In the genomic region with DNA sequence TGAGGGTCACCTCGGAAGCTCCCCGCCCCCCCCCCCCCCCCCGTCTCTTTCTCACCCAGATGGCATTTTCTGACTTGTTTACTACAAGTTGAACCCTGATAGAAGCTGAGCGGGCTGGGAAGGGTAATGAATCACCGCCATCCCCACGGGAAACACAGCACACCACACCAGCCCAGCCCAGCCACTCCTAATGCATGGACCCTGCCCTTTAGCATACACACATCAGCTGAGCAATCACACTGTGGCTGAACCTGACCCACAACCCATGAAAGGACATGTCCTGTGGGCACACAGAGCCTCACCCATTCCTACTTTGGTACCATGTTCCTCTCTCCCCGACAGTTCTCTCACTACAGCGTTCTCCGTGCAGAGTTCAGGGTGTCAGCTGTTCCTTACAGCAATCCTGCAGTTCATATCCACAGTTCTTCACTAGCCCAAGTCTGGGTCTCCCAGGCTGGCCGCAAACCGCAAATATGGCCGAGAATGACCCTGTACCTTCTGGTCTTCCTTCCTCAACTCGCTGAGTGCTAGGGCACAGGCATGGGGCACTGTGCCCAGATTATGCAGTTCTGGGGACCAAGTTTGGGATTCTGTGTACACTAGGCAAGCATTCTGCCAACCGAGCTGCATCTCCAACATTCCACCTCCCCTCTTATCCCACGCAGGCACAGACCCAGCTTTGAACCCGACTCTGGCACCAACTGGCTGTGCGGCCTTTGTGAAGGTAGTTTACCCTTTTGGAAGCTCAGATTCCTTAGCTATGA, we compare ENCODE assay signal across 11 mouse cellular contexts.
DNase-seq lines count a peak whose midpoint lies in the region; ATAC-seq and TF ChIP-seq lines count a peak whose summit lies in the region.
"Had no signal": no experiment of that assay in that cellular context is flagged by ENCODE, and none has a peak within 500 bp of the region (broad histone marks: within the 10 kb centered on the region; RNA-seq: fewer than 3 reads in every experiment).

No protein-coding gene starts in this region.

- 72% methylated on average over 16 of the region's 17 CpGs for WGBS in heart, embryonic 15.5 days
- WGBS in intestine, postnatal 0 days, result 56% methylated on average over 14 of the region's 17 CpGs

- intact Hi-C loops in heart, postnatal 10 days (cut with DNase I), result no loop called here

- 0 out of 2 replicates have a peak overlapping the region, but pooled peaks have one; percentile 2 for H3K27ac ChIP-seq in heart, embryonic 15.5 days
- H3K27ac ChIP-seq in intestine, postnatal 0 days (ENCODE audit: low read depth, low read length), result peak overlapping the region; percentile 76
- H3K27ac ChIP-seq: limb, embryonic 12.5 days had no signal

- peaks cover 39% of the 10 kb centered on the region for H3K4me1 ChIP-seq in heart, embryonic 15.5 days (replicated peaks)
- peaks cover 37% of the 10 kb centered on the region for H3K4me1 ChIP-seq in intestine, postnatal 0 days (replicated peaks; ENCODE audit: control insufficient read depth, insufficient read depth, low read length)

- no peak for ATAC-seq in heart, embryonic 15.5 days (replicated peaks; ENCODE audit: insufficient number of reproducible peaks, insufficient read depth, low FRiP score, low read depth)
- ATAC-seq in intestine, postnatal 0 days, result peak; percentile 68
- no peak for ATAC-seq in frontal cortex, adult (ENCODE audit: low TSS enrichment)

- DNase-seq in heart, postnatal 10 days, result no peak
- DNase-seq in 3134 (ENCODE audit: extremely low read depth, insufficient read length, low spot score), result peak; percentile 54
- peak; percentile 78 for DNase-seq in NIH3T3 (ENCODE audit: low read depth)
- DNase-seq in adrenal gland, adult 8-10 months, result no peak
- no peak for DNase-seq in ovary, postnatal 10 days (ENCODE audit: low spot score)
- DNase-seq: thymus, postnatal 14 days had no signal

- no peaks in the 10 kb centered on the region for H3K36me3 ChIP-seq in heart, embryonic 15.5 days
- no peaks in the 10 kb centered on the region for H3K36me3 ChIP-seq in intestine, postnatal 0 days (ENCODE audit: control insufficient read depth, insufficient read depth)
- H3K36me3 ChIP-seq: limb, embryonic 12.5 days had no signal

- TF ChIP-seq CTCF in intestine, postnatal 0 days (IDR thresholded peaks at IDR 0.05; ENCODE audit: low read depth), result no peak

- no peak overlapping the region for H3K4me2 ChIP-seq in heart, embryonic 15.5 days
- H3K4me2 ChIP-seq in intestine, postnatal 0 days (replicated peaks; ENCODE audit: low read depth), result peak overlapping the region; percentile 27; the same call in 1 of the 2 replicates
- H3K4me2 ChIP-seq: limb, embryonic 12.5 days; lung, embryonic 14.5 days had no signal

- H3K9ac ChIP-seq in heart, embryonic 15.5 days, result no peak overlapping the region
- peak overlapping the region; percentile 37; the same call in 1 of the 2 replicates for H3K9ac ChIP-seq in intestine, postnatal 0 days (ENCODE audit: low read depth, low read length)
- H3K9ac ChIP-seq: limb, embryonic 12.5 days; lung, embryonic 14.5 days had no signal

- no peak overlapping the region for H3K4me3 ChIP-seq in heart, embryonic 15.5 days
- H3K4me3 ChIP-seq in intestine, postnatal 0 days (ENCODE audit: low read depth, low read length), result no peak overlapping the region
- H3K4me3 ChIP-seq: limb, embryonic 12.5 days had no signal

- H3K27me3 ChIP-seq in heart, embryonic 15.5 days, result peaks cover 7% of the 10 kb centered on the region; the same call in 1 of the 2 replicates
- no peaks in the 10 kb centered on the region for H3K27me3 ChIP-seq in intestine, postnatal 0 days (replicated peaks; ENCODE audit: control insufficient read depth, insufficient read depth, low read length)

- H3K9me3 ChIP-seq in heart, embryonic 15.5 days (replicated peaks), result no peaks in the 10 kb centered on the region
- H3K9me3 ChIP-seq in intestine, postnatal 0 days (ENCODE audit: control insufficient read depth), result no peaks in the 10 kb centered on the region
- H3K9me3 ChIP-seq: limb, embryonic 12.5 days had no signal

Comparison
In these comparisons a context has a peak if more than half of its experiments do, and no peak if none do; other contexts are left out.
1. DNase-seq: peak in 3134 (single experiment) and NIH3T3 (single experiment); none in heart, postnatal 10 days (0 of 2), adrenal gland, adult 8-10 months (single experiment) and ovary, postnatal 10 days (single experiment).